Mouse (Mus musculus) midbrain, embryonic 12.5 days (tissue): Measurements from ENCODE around the gene Fkbp2. TPM values are rescaled to one million over a fixed set of nuclear protein-coding genes. Genes with fewer than 3 reads are reported as not detected.
"Not testable (repeated sequence)": the region's sequence is repeated elsewhere in the genome, so short reads cannot be mapped to it uniquely, and the experiment has no call there.

Experiments used
- ATAC-seq: fragments of 200-750 bp; cut with Nextera tagmentation; 2 replicates; pipeline ENCODE4 v1.8.0; 2017; ENCODE audit warnings: low read depth, moderate TSS enrichment, moderate library complexity; ENCODE audit not compliant: low FRiP score
- H3K27ac ChIP-seq: fragments of 300-500 bp; sonication (generic); replicated peaks from 2 replicates; pipeline ENCODE4 v1.5.1; 2016; ENCODE audit warnings: mild to moderate bottlenecking
- H3K27me3 ChIP-seq: fragments of 300-500 bp; sonication (generic); 2 replicates; pipeline ENCODE4 v1.6.1; 2016; ENCODE audit warnings: mild to moderate bottlenecking
- H3K36me3 ChIP-seq: fragments of 300-500 bp; sonication (generic); 2 replicates; pipeline ENCODE4 v1.6.1; 2016
- H3K4me1 ChIP-seq: fragments of 300-500 bp; sonication (generic); 2 replicates; pipeline ENCODE4 v1.6.1; 2016
- H3K4me2 ChIP-seq: fragments of 300-500 bp; sonication (generic); replicated peaks from 2 replicates; pipeline ENCODE4 v1.6.1; 2016; ENCODE audit warnings: mild to moderate bottlenecking, moderate library complexity
- H3K4me3 ChIP-seq: fragments of 300-500 bp; sonication (generic); 2 replicates; pipeline ENCODE4 v1.5.1; 2016; ENCODE audit warnings: mild to moderate bottlenecking
- H3K9ac ChIP-seq: fragments of 300-500 bp; sonication (generic); replicated peaks from 2 replicates; pipeline ENCODE4 v1.6.1; 2016; ENCODE audit warnings: mild to moderate bottlenecking, moderate library complexity
- H3K9me3 ChIP-seq: fragments of 300-500 bp; sonication (generic); 2 replicates; pipeline ENCODE4 v1.6.1; 2016; ENCODE audit warnings: mild to moderate bottlenecking
- WGBS: fragments of 180-500 bp; shearing (Covaris S2); methylation state at CpG from one replicate; pipeline ENCODE4 v1.1.7; 2016; 5-methylcytosine and 5-hydroxymethylcytosine counted together
- polyA plus RNA-seq: library from polyadenylated mRNA; unstranded; fragments of >200 nt; fragmentation: Nextera tagmentation; extraction: Ambion mirVana; gene quantifications from 2 replicates; pipeline ENCODE4 v1.2.1, GENCODE M21; 2016

The Fkbp2 gene
- polyA plus RNA-seq, 1 experiment from 2014 or later, result 83.9 TPM

- no peak overlapping the region for H3K9ac ChIP-seq
- H3K27me3 ChIP-seq, result no peaks in the 10 kb centered on the region
- H3K4me2 ChIP-seq, result no peak overlapping the region
- 82% methylated on average over 9 of the region's 9 CpGs for WGBS
- H3K27ac ChIP-seq, result no peak overlapping the region
- no peak for ATAC-seq
- H3K9me3 ChIP-seq, result no peaks in the 10 kb centered on the region
- H3K36me3 ChIP-seq, result peaks cover 24% of the 10 kb centered on the region
- H3K4me1 ChIP-seq, result peaks cover 29% of the 10 kb centered on the region
- no peak overlapping the region for H3K4me3 ChIP-seq
These were observed 17.5 kb upstream of the Fkbp2 start for GRCm38 (mm10) chr19:6997721-6998290.

- H3K4me1 ChIP-seq, result peaks cover 37% of the 10 kb centered on the region
- WGBS, result under 1% methylated on average over 24 of the region's 24 CpGs
- H3K27me3 ChIP-seq, result no peaks in the 10 kb centered on the region
These were observed 15.7 kb upstream of the Fkbp2 start, which contains the start of the genes Nudt22 and Trpt1 for GRCm38 (mm10) chr19:6996006-6996405. Gene Nudt22 (minus strand): TSS chr19:6996117. Gene Trpt1 (plus strand): TSS chr19:6996131.

DNA sequence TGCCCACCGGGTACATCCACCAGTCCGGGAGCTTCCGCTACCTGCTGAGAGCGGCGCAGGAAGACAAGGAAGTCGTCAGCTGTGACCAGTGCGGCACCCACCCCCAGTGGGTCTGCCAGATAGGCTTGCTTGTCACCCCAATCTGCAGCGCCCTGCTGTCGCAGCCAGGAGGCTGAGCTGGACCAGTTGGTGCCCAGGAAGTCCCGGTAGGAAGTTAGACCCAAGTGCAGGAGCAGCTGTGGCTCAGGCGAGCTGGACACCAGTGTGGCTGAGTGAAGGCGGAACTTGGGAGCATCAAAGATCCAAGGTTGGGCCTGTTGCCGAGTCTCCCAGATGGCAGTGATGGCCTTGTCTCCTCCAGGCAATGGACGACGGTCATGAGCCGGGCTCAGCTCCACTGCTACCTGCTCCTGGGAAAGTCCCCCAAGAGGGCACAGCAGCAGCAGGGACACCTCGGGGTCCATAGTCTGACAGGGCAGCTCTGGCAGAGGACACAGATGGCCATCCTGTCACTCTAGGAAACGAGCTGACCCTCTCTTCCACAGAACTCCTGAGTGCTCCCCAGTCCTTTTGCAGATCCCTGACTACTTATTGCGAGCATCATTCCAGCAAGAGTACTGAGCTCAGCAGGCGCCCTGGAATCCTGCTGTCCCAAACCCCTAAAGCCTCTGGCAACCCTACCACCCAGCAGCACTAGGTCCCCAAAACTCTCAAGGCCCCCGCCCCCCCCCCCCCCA is 15.1 kb upstream of the Fkbp2 start:
- Histone ChIP-seq H3K4me1 (peaks cover 37% of the 10 kb centered on the region), H3K4me3 (peak overlapping the region; percentile 64), H3K9ac (peak overlapping the region; percentile 78), H3K27ac (peak overlapping the region; percentile 15; the same call in 1 of the 2 replicates), H3K4me2 (peak overlapping the region; percentile 75), H3K9me3 (no peaks in the 10 kb centered on the region), H3K36me3 (peaks cover 23% of the 10 kb centered on the region), H3K27me3 (no peaks in the 10 kb centered on the region)
- 47% methylated on average over 21 of the region's 21 CpGs for WGBS
- no peak for ATAC-seq

More at GRCm38 (mm10) chr19:6996006-6996405, 15.7 kb upstream of the Fkbp2 start, which contains the start of the genes Nudt22 and Trpt1:
- H3K27ac ChIP-seq, result peak within 1 kb of the TSS; percentile 43
- H3K9ac ChIP-seq, result peak within 1 kb of the TSS; percentile 78
- H3K9me3 ChIP-seq, result no peaks in the 10 kb centered on the region
- H3K4me2 ChIP-seq, result peak within 1 kb of the TSS; percentile 75
- peak within 1 kb of the TSS; percentile 64 for H3K4me3 ChIP-seq
- peaks cover 24% of the 10 kb centered on the region for H3K36me3 ChIP-seq
- peak; percentile 73 for ATAC-seq

GRCm38 (mm10) chr19:6994489-6994888 is 14.2 kb upstream of the Fkbp2 start:
- whole genome bisulfite sequencing, result 93% methylated on average over 8 of the region's 8 CpGs
- H3K4me3 ChIP-seq, result no peak overlapping the region
- ATAC-seq, result no peak
- H3K4me1 ChIP-seq, result peaks cover 37% of the 10 kb centered on the region
- no peak overlapping the region for H3K4me2 ChIP-seq
- H3K36me3 ChIP-seq, result peaks cover 14% of the 10 kb centered on the region
- no peak overlapping the region for H3K27ac ChIP-seq
- H3K9ac ChIP-seq, result no peak overlapping the region
- H3K27me3 ChIP-seq, result no peaks in the 10 kb centered on the region
- H3K9me3 ChIP-seq, result no peaks in the 10 kb centered on the region

DNA sequence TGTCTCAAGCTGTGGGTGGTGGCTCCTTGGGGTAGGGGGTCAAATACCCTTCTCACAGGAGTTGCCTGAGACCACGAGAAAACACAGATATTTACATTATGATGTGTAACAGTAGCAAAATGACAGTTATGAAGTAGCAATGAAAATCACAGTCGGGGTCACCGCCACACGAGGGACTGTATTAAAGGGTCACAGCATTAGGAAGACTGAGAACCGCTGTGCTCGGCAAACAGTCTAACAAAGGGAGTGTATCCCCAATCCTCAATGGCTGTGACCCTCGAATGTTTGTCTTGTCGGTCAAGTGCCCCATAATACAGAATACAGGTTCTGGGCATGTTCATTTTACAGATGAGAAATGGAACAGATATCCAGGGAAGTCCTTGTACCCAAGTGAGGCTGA is 13.7 kb upstream of the Fkbp2 start:
- no peak overlapping the region for H3K4me3 ChIP-seq
- ATAC-seq, result no peak
- H3K4me1 ChIP-seq, result peaks cover 37% of the 10 kb centered on the region
- WGBS, result 85% methylated on average over 8 of the region's 8 CpGs
- no peak overlapping the region for H3K9ac ChIP-seq
- peaks cover 12% of the 10 kb centered on the region for H3K36me3 ChIP-seq
- no peaks in the 10 kb centered on the region for H3K9me3 ChIP-seq
- H3K27ac ChIP-seq, result no peak overlapping the region
- no peaks in the 10 kb centered on the region for H3K27me3 ChIP-seq
- no peak overlapping the region for H3K4me2 ChIP-seq

DNA sequence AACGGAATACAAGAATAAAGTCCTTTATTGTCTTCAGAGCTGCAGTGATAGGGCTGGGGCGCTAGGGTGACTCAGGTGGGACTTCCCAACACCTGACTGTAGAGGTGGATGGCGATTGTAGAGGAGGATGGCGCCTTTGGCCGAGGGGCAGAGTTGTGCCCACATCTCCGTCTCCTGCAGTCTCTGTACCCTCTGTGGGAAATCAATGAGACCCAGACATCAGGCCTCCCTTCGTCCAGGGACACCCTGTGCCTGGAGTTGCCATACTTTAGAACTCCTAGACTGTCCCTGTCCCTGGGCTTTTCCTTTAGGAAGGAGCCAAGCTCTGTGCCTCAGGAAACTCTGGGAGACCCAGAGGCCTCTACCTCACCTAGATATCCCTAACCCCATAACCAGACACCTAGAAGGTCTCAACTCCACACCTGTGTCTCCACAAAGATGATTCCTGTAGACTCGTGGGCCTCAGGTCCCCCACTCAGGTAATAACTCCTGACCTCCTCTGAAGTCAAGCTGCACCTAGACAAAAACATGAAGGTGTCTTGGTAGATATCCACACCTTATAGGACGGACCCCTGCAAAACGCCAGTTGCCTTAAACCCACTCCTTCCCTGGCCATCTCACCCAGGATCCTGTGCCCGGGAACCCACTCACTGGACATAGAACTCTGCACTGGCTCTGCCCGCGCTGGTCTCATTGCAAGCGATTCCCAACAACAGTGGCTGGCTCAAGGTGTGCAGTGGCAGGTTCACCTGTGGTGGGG is 12.9 kb upstream of the Fkbp2 start:
- H3K27me3 ChIP-seq, result no peaks in the 10 kb centered on the region
- peak overlapping the region; percentile 93 for H3K4me2 ChIP-seq
- ATAC-seq, result no peak
- 59% methylated on average over 14 of the region's 14 CpGs for WGBS
- peaks cover 4% of the 10 kb centered on the region; the same call in 1 of the 2 replicates for H3K36me3 ChIP-seq
- H3K9me3 ChIP-seq, result no peaks in the 10 kb centered on the region
- peak overlapping the region; percentile 54; the same call in 1 of the 2 replicates for H3K27ac ChIP-seq
- peak overlapping the region; percentile 58 for H3K4me3 ChIP-seq
- peaks cover 39% of the 10 kb centered on the region for H3K4me1 ChIP-seq
- peak overlapping the region; percentile 68 for H3K9ac ChIP-seq

DNA sequence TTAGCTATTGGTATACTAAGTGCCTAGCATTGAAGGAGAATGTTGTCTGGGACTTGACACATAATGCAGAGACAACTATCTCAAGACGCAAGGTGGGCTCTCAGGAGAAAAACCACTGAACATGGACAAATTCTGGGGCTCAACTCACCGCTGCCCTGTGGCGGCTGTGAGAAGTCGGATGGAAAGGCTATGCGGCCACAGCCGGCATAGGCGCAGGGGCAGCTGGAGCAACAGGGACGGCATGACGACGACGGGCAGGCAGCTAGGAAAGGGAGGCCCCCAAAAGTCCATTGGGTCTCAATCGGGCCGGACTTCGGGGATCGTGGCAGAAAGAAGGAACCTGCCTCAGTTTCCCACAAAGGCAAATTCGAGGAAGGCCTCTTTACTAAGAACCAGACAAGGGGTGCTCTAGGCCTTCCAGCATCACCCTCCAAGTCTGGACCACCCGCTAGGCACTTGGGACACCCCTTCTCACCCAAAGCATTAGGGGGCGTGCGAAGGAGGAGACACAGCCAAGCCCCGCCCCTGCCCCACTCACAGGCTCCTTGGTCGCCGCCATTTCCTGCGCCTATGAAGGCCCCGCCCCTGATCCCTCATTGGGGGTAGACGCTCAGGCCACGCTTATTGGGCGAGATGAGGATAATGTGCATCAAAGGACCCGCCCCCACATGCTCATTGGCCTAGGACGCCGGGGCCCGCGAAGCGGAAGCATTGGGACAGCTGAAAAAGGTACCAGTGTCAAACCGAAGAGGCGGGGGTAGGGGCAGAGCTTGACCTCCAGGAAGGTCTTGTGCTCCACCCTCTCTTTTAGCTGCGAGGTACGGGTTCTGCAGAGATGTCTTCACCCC is 11.9 kb upstream of the Fkbp2 start, which contains the start of gene Dnajc4:
TSS of gene Dnajc4 (minus strand) at position 562 of the 848 bp plus-strand sequence.
- peak within 1 kb of the TSS; percentile 54; the same call in 1 of the 2 replicates for H3K27ac ChIP-seq
- peak; percentile 94 for ATAC-seq
- no peaks in the 10 kb centered on the region for H3K27me3 ChIP-seq
- peak within 1 kb of the TSS; percentile 58 for H3K4me3 ChIP-seq
- peak within 1 kb of the TSS; percentile 93 for H3K4me2 ChIP-seq
- WGBS, result 1% methylated on average over 37 of the region's 37 CpGs
- peaks cover 46% of the 10 kb centered on the region for H3K4me1 ChIP-seq
- 0 out of 2 replicates have a peak, but pooled peaks cover 2% of the 10 kb centered on the region for H3K36me3 ChIP-seq
- H3K9me3 ChIP-seq, result no peaks in the 10 kb centered on the region
- peak within 1 kb of the TSS; percentile 71 for H3K9ac ChIP-seq

GRCm38 (mm10) chr19:6991166-6991565 is 10.9 kb upstream of the Fkbp2 start:
- H3K27me3 ChIP-seq, H3K9me3 ChIP-seq, H3K27ac ChIP-seq, ATAC-seq, H3K9ac ChIP-seq, H3K36me3 ChIP-seq, H3K4me3 ChIP-seq, H3K4me2 ChIP-seq: not testable (repeated sequence)
- WGBS, result 94% methylated on average over 6 of the region's 6 CpGs
- H3K4me1 ChIP-seq, result peaks cover 45% of the 10 kb centered on the region

DNA sequence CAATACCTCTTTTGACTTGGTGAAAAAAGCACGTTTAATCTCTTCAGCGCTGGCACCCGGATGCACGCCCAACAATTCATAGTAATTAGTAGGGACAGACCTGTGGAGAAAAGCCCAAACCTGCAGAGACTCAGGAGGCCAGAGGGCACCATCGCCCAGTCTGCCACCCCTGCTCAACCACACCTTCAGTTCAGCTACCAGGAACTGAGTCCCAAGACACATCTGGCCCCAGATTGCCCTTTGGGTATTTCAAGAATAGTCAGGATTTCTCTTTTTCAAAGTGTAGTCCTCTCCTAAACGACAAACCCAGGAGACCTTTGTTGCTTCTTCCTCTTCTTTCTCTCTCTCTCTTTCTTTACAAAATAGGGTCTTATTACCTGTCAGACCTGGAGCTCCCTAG is 10.4 kb upstream of the Fkbp2 start:
- Histone ChIP-seq H3K27ac (no peak overlapping the region), H3K4me1 (peaks cover 46% of the 10 kb centered on the region), H3K36me3 (0 out of 2 replicates have a peak, but pooled peaks cover 2% of the 10 kb centered on the region), H3K27me3 (no peaks in the 10 kb centered on the region), H3K9ac (no peak overlapping the region), H3K9me3 (no peaks in the 10 kb centered on the region), H3K4me2 (no peak overlapping the region), H3K4me3 (no peak overlapping the region)
- no peak for ATAC-seq
- 90% methylated on average over 6 of the region's 6 CpGs for WGBS

- ATAC-seq, result no peak
- no peak overlapping the region for H3K4me3 ChIP-seq
- H3K9ac ChIP-seq, result no peak overlapping the region
- WGBS, result 83% methylated on average over 8 of the region's 8 CpGs
- H3K4me2 ChIP-seq, result no peak overlapping the region
- no peak overlapping the region for H3K27ac ChIP-seq
- H3K9me3 ChIP-seq, result no peaks in the 10 kb centered on the region
- no peaks in the 10 kb centered on the region for H3K27me3 ChIP-seq
- peaks cover 36% of the 10 kb centered on the region for H3K4me1 ChIP-seq
- peaks cover 13% of the 10 kb centered on the region for H3K36me3 ChIP-seq
These were observed 8.9 kb upstream of the Fkbp2 start for GRCm38 (mm10) chr19:6989251-6989650.

- no peaks in the 10 kb centered on the region for H3K27me3 ChIP-seq
- ATAC-seq, result peak; percentile 5
- no peaks in the 10 kb centered on the region for H3K9me3 ChIP-seq
- peak overlapping the region; percentile 96 for H3K9ac ChIP-seq
- peaks cover 22% of the 10 kb centered on the region for H3K36me3 ChIP-seq
- H3K27ac ChIP-seq, result peak overlapping the region; percentile 77
- WGBS, result 3% methylated on average over 8 of the region's 8 CpGs
- peak overlapping the region; percentile 98 for H3K4me2 ChIP-seq
- H3K4me1 ChIP-seq, result peaks cover 32% of the 10 kb centered on the region
- peak overlapping the region; percentile 89 for H3K4me3 ChIP-seq
These were observed 7.6 kb upstream of the Fkbp2 start for GRCm38 (mm10) chr19:6987904-6988285.
